Mouse (Mus musculus): ENCODE results near the gene Clic5. TPM values are rescaled to one million over a fixed set of nuclear protein-coding genes. Genes with fewer than 3 reads are reported as not detected.
A peak's percentile ranks its signal among the peaks of the same experiment; 100 is the strongest.

Gene Clic5
- total and polyA plus RNA-seq, 2 experiments from 2014 or later = 0.31 to 1.4 TPM

GRCm38 (mm10) chr17:44215196-44215799, 26.9 kb downstream of the Clic5 start:
- no peak overlapping the region for H3K9ac ChIP-seq (replicated peaks; ENCODE audit: low read length, poor library complexity, severe bottlenecking)
- no peaks in the 10 kb centered on the region for H3K9me3 ChIP-seq (ENCODE audit: low read length)
- H3K4me1 ChIP-seq (ENCODE audit: insufficient read depth, low read length) = no peaks in the 10 kb centered on the region
- no peak overlapping the region for H3K27ac ChIP-seq (ENCODE audit: low read depth, low read length)
- H3K27me3 ChIP-seq (ENCODE audit: insufficient read depth, low read length) = no peaks in the 10 kb centered on the region
- no peaks in the 10 kb centered on the region for H3K36me3 ChIP-seq (ENCODE audit: insufficient read depth, low read length)
- DNase-seq (ENCODE audit: low spot score) (no peak), ATAC-seq (ENCODE audit: low FRiP score) (no peak)
- no peak overlapping the region for H3K4me3 ChIP-seq (ENCODE audit: low read depth, low read length)
- no peak for TF ChIP-seq CTCF (IDR thresholded peaks at IDR 0.05)
- 86% methylated on average over 9 of the region's 9 CpGs for WGBS
- no peak overlapping the region for H3K4me2 ChIP-seq (ENCODE audit: low read depth, low read length, poor library complexity, severe bottlenecking)

GRCm38 (mm10) chr17:44217185-44217584, 28.8 kb downstream of the Clic5 start:
- TF ChIP-seq CTCF (IDR thresholded peaks at IDR 0.05) = no peak
- DNase-seq (ENCODE audit: low spot score) = no peak
- Histone ChIP-seq H3K27ac (ENCODE audit: low read depth, low read length) (no peak overlapping the region), H3K4me3 (ENCODE audit: low read depth, low read length) (no peak overlapping the region), H3K27me3 (ENCODE audit: insufficient read depth, low read length) (no peaks in the 10 kb centered on the region), H3K36me3 (ENCODE audit: insufficient read depth, low read length) (no peaks in the 10 kb centered on the region), H3K9me3 (ENCODE audit: low read length) (no peaks in the 10 kb centered on the region), H3K4me2 (ENCODE audit: low read depth, low read length, poor library complexity, severe bottlenecking) (no peak overlapping the region), H3K9ac (replicated peaks; ENCODE audit: low read length, poor library complexity, severe bottlenecking) (no peak overlapping the region), H3K4me1 (ENCODE audit: insufficient read depth, low read length) (no peaks in the 10 kb centered on the region)
- ATAC-seq (ENCODE audit: low FRiP score) = no peak
- WGBS = 96% methylated on average over 2 of the region's 2 CpGs

GRCm38 (mm10) chr17:44219943-44220342, 31.6 kb downstream of the Clic5 start:
- H3K36me3 ChIP-seq (ENCODE audit: insufficient read depth, low read length) = no peaks in the 10 kb centered on the region
- no peak overlapping the region for H3K4me2 ChIP-seq (ENCODE audit: low read depth, low read length, poor library complexity, severe bottlenecking)
- no peak for TF ChIP-seq CTCF (IDR thresholded peaks at IDR 0.05)
- ATAC-seq (ENCODE audit: low FRiP score) = no peak
- no peak overlapping the region for H3K9ac ChIP-seq (replicated peaks; ENCODE audit: low read length, poor library complexity, severe bottlenecking)
- no peaks in the 10 kb centered on the region for H3K4me1 ChIP-seq (ENCODE audit: insufficient read depth, low read length)
- no peaks in the 10 kb centered on the region for H3K9me3 ChIP-seq (ENCODE audit: low read length)
- H3K27ac ChIP-seq (ENCODE audit: low read depth, low read length) = no peak overlapping the region
- no peak overlapping the region for H3K4me3 ChIP-seq (ENCODE audit: low read depth, low read length)
- DNase-seq (ENCODE audit: low spot score) = no peak
- H3K27me3 ChIP-seq (ENCODE audit: insufficient read depth, low read length) = no peaks in the 10 kb centered on the region
- WGBS = 79% methylated on average over 2 of the region's 2 CpGs

GRCm38 (mm10) chr17:44228428-44228827, 40.0 kb downstream of the Clic5 start:
- Histone ChIP-seq H3K27ac (ENCODE audit: low read depth, low read length) (no peak overlapping the region), H3K9ac (replicated peaks; ENCODE audit: low read length, poor library complexity, severe bottlenecking) (no peak overlapping the region), H3K9me3 (ENCODE audit: low read length) (no peaks in the 10 kb centered on the region), H3K27me3 (ENCODE audit: insufficient read depth, low read length) (no peaks in the 10 kb centered on the region), H3K4me3 (ENCODE audit: low read depth, low read length) (no peak overlapping the region), H3K4me1 (ENCODE audit: insufficient read depth, low read length) (no peaks in the 10 kb centered on the region), H3K36me3 (ENCODE audit: insufficient read depth, low read length) (no peaks in the 10 kb centered on the region), H3K4me2 (ENCODE audit: low read depth, low read length, poor library complexity, severe bottlenecking) (no peak overlapping the region)
- ATAC-seq (ENCODE audit: low FRiP score) = no peak
- TF ChIP-seq CTCF (IDR thresholded peaks at IDR 0.05) = no peak
- DNase-seq (ENCODE audit: low spot score) = no peak
- WGBS = 84% methylated on average over 5 of the region's 5 CpGs

- Histone ChIP-seq H3K27ac (ENCODE audit: low read depth, low read length) (no peak overlapping the region), H3K9me3 (ENCODE audit: low read length) (no peaks in the 10 kb centered on the region), H3K4me3 (ENCODE audit: low read depth, low read length) (no peak overlapping the region), H3K4me1 (ENCODE audit: insufficient read depth, low read length) (no peaks in the 10 kb centered on the region), H3K36me3 (ENCODE audit: insufficient read depth, low read length) (no peaks in the 10 kb centered on the region), H3K9ac (replicated peaks; ENCODE audit: low read length, poor library complexity, severe bottlenecking) (no peak overlapping the region), H3K27me3 (ENCODE audit: insufficient read depth, low read length) (no peaks in the 10 kb centered on the region), H3K4me2 (ENCODE audit: low read depth, low read length, poor library complexity, severe bottlenecking) (no peak overlapping the region)
- 78% methylated on average over 10 of the region's 10 CpGs for WGBS
- ATAC-seq (ENCODE audit: low FRiP score) (no peak), DNase-seq (ENCODE audit: low spot score) (no peak)
- TF ChIP-seq CTCF (IDR thresholded peaks at IDR 0.05) = no peak
Observed at GRCm38 (mm10) chr17:44230083-44230482, 41.7 kb downstream of the Clic5 start.

- no peak overlapping the region for H3K27ac ChIP-seq (ENCODE audit: low read depth, low read length)
- no peaks in the 10 kb centered on the region for H3K4me1 ChIP-seq (ENCODE audit: insufficient read depth, low read length)
- H3K27me3 ChIP-seq (ENCODE audit: insufficient read depth, low read length) = no peaks in the 10 kb centered on the region
- no peaks in the 10 kb centered on the region for H3K9me3 ChIP-seq (ENCODE audit: low read length)
- no peak for ATAC-seq (ENCODE audit: low FRiP score)
- H3K4me2 ChIP-seq (ENCODE audit: low read depth, low read length, poor library complexity, severe bottlenecking) = peak overlapping the region; percentile 22
- 0 out of 2 replicates have a peak overlapping the region, but pooled peaks have one; percentile 29 for H3K9ac ChIP-seq (replicated peaks; ENCODE audit: low read length, poor library complexity, severe bottlenecking)
- 19% methylated on average over 10 of the region's 10 CpGs for WGBS
- no peak for TF ChIP-seq CTCF (IDR thresholded peaks at IDR 0.05)
- H3K4me3 ChIP-seq (ENCODE audit: low read depth, low read length) = no peak overlapping the region
- no peak for DNase-seq (ENCODE audit: low spot score)
- H3K36me3 ChIP-seq (ENCODE audit: insufficient read depth, low read length) = no peaks in the 10 kb centered on the region
Observed at GRCm38 (mm10) chr17:44239030-44239721, 50.8 kb downstream of the Clic5 start.

Data from midbrain, postnatal 0 days (tissue).